Mouse (Mus musculus): ENCODE results near the gene Sh3glb2. TPM values are rescaled to one million over a fixed set of nuclear protein-coding genes. Genes with fewer than 3 reads are reported as not detected.

Sh3glb2 gene
- 14.6 and 14.7 TPM in 2 replicates for total RNA-seq (2023)

DNA sequence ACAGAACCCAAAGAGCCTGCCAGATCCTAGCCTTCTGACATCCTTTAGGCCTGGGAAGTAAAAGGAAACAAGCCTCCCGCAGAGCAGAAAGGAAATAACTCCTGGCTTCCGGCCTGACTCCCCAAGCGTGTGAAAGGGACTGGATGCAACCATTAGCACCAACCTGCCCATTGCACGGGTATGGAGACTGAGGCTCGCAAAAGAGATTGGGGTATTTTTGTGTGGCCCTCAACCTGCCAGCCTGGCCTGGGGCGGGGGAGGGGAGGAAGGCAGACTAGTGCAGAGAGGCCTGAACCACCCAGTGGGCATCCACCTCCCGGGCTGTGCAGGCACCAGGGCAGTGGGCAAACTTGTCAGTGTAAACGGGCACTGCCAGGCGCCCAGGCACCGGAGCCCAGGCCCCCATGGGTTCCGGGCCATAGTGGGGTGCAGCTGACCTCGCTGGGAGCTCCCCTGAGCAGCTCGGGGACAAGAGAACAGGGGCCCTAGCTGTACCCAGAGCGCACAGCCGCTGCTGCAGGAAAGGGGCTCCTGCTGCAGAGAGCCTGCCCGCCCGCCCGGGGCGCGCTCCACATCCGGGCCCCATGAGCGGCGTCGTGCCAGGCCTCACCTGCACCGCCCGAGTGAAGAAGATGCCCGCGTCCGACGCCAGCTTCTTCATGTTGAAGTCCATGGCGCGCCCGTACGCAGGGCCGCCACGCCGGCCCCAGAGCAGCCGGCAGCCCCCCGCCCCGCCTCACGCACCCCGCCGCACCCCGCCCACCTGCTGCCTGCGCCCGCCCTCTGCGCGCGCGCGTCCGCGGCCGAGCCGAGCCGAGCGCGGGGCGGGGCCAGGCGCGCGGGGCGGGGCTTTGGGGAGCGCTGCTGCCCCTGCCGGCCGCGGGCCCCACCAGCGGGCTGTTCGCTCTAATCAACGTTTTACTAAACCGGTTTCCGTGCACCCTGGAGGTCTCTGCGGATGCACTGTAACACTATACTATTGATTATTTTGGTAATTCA is at the start of gene Sh3glb2:
Gene Sh3glb2, minus strand, starts transcription at position 805 of the 999 bp plus-strand sequence.

GRCm38 (mm10) chr2:30392114-30392576 is 33.0 kb upstream of the Sh3glb2 start, which contains the start of gene Dolpp1:
TSS of gene Dolpp1 (plus strand) at chr2:30392254.

DNA sequence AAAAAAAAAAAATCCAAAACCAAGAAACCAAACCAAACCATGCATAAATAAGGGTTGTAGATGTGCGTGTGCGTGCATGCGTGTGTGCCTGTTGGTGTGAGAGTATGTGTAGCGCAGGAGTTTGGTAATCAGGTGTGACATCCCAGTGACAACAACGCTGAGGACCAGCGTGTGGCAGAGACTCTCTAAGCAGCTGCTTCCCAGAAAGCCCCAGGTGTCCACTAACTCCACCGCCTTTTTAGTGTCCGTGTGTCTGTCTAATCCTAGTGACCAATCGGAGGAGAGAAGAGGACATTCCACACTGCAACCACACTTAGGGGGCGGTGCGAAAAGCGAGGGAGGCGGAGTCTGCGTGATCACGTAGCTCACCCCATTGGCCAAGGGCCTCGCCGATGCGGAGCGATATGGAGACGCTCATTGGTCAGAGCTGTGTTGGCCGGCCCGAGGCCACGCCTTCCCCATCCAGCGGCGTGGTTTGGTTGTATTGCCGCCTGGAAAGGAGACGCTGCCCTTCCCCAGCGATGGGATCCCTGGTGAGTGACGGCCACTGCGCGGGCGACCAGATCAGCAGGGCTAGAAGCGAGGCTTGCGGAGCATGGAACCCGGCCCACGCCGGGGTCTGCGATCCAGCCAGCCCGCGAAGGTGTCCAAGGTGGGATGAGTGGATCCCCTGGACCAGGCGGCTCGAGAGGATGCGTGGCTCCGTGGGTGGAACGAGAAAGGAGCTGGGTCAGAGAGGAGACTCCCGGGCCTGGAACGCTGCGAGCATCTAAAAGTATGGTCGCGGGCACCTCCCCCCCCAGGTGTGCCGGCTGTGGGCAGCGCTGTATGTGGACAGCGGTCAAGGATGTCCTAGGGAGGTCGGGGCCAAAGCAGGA is 4.9 kb upstream of the Sh3glb2 start, which contains the start of gene Miga2:
Gene Miga2, plus strand, starts transcription at position 461 of the 878 bp plus-strand sequence.

Other genes starting within 250 kb of the Sh3glb2 start
- gene Zer1, start 234.8 kb downstream of the Sh3glb2 start, total RNA-seq (2023) = 38.4 and 49.2 TPM in 2 replicates
- 41.9 and 47.4 TPM in 2 replicates for gene Tbc1d13, start 225.6 kb downstream of the Sh3glb2 start, total RNA-seq (2023)
- 2.8 and 3.4 TPM in 2 replicates for gene Endog, start 187.8 kb downstream of the Sh3glb2 start, total RNA-seq (2023)
- 6.7 and 7.5 TPM in 2 replicates for gene Spout1, start 180.9 kb downstream of the Sh3glb2 start, total RNA-seq (2023)
- 1.7 and 2.7 TPM in 2 replicates for gene Kyat1, start 153.5 kb downstream of the Sh3glb2 start, total RNA-seq (2023)
- gene Lrrc8a, start 121.6 kb downstream of the Sh3glb2 start, total RNA-seq (2023) = 20.1 and 24.6 TPM in 2 replicates
- 0.19 TPM in 1 of 2 replicates, not detected in the other for gene Gm28035, start 118.8 kb downstream of the Sh3glb2 start, total RNA-seq (2023)
- 1.8 and 2.8 TPM in 2 replicates for gene Phyhd1, start 93.1 kb downstream of the Sh3glb2 start, total RNA-seq (2023)
- not detected in 2 replicates for gene Gm28038, start 78.3 kb downstream of the Sh3glb2 start, total RNA-seq (2023)
- gene Dolk, start 73.0 kb downstream of the Sh3glb2 start, total RNA-seq (2023) = 6.6 and 8.6 TPM in 2 replicates
- gene Nup188, start 72.9 kb downstream of the Sh3glb2 start, total RNA-seq (2023) = 17.5 and 23.0 TPM in 2 replicates
- 3.9 and 4.6 TPM in 2 replicates for gene Miga2, start 4.9 kb upstream of the Sh3glb2 start, total RNA-seq (2023)
- 12.6 TPM in 2 replicates for gene Dolpp1, start 32.9 kb upstream of the Sh3glb2 start, total RNA-seq (2023)
- 26.9 and 34.8 TPM in 2 replicates for gene Crat, start 56.5 kb upstream of the Sh3glb2 start, total RNA-seq (2023)
- gene Ptpa, start 56.7 kb upstream of the Sh3glb2 start, total RNA-seq (2023) = 65.6 and 98.9 TPM in 2 replicates
- gene Ier5l, start 114.9 kb upstream of the Sh3glb2 start, total RNA-seq (2023) = 1.4 and 2.5 TPM in 2 replicates
- not detected in 2 replicates for gene Cstad, start 235.7 kb upstream of the Sh3glb2 start, total RNA-seq (2023)

Measured in neutrophil, adult 65 days (primary cell).